Mouse (Mus musculus): ENCODE measurements around the gene Emsy. TPM values are rescaled to one million over a fixed set of nuclear protein-coding genes. Genes with fewer than 3 reads are reported as not detected.
A peak's percentile ranks its signal among the peaks of the same experiment; 100 is the strongest.

Emsy gene
- polyA plus RNA-seq, 1 experiment: 20.9 TPM

DNA sequence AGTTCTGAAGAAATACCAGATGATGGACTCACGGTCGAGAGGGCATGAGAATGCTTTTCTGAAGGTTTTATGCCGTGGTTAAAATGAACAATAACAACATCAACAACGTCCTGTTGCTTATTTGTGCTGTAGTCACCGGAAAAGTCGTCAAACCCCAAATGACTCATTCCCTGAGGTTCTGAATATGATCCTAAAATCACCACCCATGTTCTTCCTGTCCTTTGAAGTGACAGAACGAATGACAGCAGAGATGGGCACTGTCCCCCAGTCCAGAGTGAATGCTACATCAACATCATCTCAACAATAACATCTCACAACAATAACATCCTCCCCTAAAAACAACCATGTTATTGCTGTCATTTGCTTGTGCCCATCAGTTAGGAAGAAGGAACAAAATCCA, 76.1 kb downstream of the Emsy start:
- no peak overlapping the region for H3K4me3 ChIP-seq (ENCODE audit: insufficient read depth, low read depth, low read length)
- H3K27ac ChIP-seq (ENCODE audit: insufficient read depth, low read depth, low read length): peak overlapping the region; percentile 21
- DNase-seq: peak; percentile 56
- no peak for TF ChIP-seq POLR2A (IDR thresholded peaks at IDR 0.05; ENCODE audit: low read depth, low read length)
- TF ChIP-seq CTCF (conservative IDR thresholded peaks at IDR 0.05; ENCODE audit: insufficient read depth, insufficient read length, low read depth, low read length): no peak
- no peaks in the 10 kb centered on the region for H3K27me3 ChIP-seq (replicated peaks; ENCODE audit: control insufficient read depth, insufficient read depth, low read length)
- H3K36me3 ChIP-seq (ENCODE audit: control insufficient read depth, insufficient read depth, low read length): no peaks in the 10 kb centered on the region
- no peaks in the 10 kb centered on the region for H3K4me1 ChIP-seq (ENCODE audit: control insufficient read depth, insufficient read depth, low read length)
- 31% methylated on average over 7 of the region's 7 CpGs for WGBS

DNA sequence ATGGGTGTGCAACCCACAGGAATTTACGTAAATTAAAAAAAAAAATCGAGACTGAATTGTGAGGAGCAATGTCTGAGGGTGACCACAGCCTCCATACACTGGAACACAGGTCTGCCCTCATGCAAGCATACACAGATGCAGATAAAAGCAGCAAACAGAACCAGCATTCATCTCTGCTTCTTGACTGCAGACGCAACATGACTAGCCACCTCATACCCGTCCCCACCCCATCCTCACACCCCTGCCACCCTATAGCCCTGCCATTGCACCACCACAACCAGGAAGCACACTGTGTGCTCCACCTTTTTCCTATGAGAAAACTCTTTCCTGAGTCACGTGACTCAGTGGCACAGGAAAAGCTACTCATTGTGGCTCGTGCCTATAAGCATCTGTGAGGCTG, 76.9 kb downstream of the Emsy start:
- no peak for DNase-seq
- WGBS: 65% methylated on average over 6 of the region's 6 CpGs
- Histone ChIP-seq H3K27me3 (replicated peaks; ENCODE audit: control insufficient read depth, insufficient read depth, low read length) (no peaks in the 10 kb centered on the region), H3K4me3 (ENCODE audit: insufficient read depth, low read depth, low read length) (no peak overlapping the region), H3K27ac (ENCODE audit: insufficient read depth, low read depth, low read length) (peak overlapping the region; percentile 21; the same call in 1 of the 2 replicates), H3K4me1 (ENCODE audit: control insufficient read depth, insufficient read depth, low read length) (no peaks in the 10 kb centered on the region), H3K36me3 (ENCODE audit: control insufficient read depth, insufficient read depth, low read length) (no peaks in the 10 kb centered on the region)
- TF ChIP-seq POLR2A (IDR thresholded peaks at IDR 0.05; ENCODE audit: low read depth, low read length) (no peak), CTCF (conservative IDR thresholded peaks at IDR 0.05; ENCODE audit: insufficient read depth, insufficient read length, low read depth, low read length) (no peak)

DNA sequence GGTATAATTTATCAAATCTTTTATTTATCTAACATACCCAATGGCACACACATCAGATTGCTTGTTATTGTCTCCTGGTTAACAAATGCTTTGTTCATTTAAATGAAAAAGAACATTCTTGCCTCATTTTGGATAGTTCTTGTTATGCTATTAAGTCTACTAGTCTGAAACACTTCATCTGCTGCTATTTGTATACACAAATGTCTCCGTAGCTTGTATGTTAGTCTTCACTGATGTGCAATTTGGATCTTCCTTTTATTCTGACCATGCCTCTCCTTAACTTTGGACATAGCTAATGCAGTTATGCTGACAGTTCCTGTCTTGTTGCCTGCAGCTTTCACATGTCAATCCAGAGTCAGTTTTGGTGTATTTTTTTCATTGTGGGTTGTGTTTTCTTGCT, 79.1 kb downstream of the Emsy start:
- Histone ChIP-seq H3K4me1 (ENCODE audit: control insufficient read depth, insufficient read depth, low read length) (no peaks in the 10 kb centered on the region), H3K27me3 (replicated peaks; ENCODE audit: control insufficient read depth, insufficient read depth, low read length) (no peaks in the 10 kb centered on the region), H3K27ac (ENCODE audit: insufficient read depth, low read depth, low read length) (no peak overlapping the region), H3K4me3 (ENCODE audit: insufficient read depth, low read depth, low read length) (no peak overlapping the region), H3K36me3 (ENCODE audit: control insufficient read depth, insufficient read depth, low read length) (no peaks in the 10 kb centered on the region)
- DNase-seq: no peak
- WGBS: 88% methylated on average over 1 of the region's 1 CpGs
- TF ChIP-seq POLR2A (IDR thresholded peaks at IDR 0.05; ENCODE audit: low read depth, low read length) (no peak), CTCF (conservative IDR thresholded peaks at IDR 0.05; ENCODE audit: insufficient read depth, insufficient read length, low read depth, low read length) (no peak)

DNA sequence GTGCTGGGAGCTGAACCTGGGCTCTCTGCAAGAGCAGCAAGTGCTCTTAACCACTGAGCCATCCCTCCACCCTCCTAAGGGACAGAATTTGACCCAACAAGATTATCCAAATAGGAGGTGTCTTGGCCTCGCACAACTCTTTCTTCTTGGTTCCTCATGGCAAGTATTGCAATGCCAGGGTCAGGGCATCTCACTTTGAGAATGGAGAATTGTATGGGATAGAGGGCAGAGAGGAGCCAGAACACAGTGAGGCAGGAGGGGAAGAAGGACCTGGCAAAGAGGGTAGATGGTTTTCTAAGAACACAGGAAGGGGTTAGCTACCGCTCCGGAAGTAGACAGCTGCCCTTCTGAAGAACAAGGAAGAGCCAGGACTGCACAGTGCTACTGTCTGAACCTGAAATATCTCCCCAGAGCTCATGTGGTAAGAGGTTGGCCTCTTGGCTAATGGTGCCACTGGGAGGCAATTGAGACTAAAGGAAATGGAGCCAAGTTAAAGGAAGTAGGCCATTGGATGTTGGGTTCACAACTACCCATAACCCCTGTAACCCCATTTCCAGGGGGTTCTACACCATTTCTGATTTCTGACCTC, 80.8 kb downstream of the Emsy start:
- Histone ChIP-seq H3K27ac (ENCODE audit: insufficient read depth, low read depth, low read length) (peak overlapping the region; percentile 50), H3K27me3 (replicated peaks; ENCODE audit: control insufficient read depth, insufficient read depth, low read length) (no peaks in the 10 kb centered on the region), H3K36me3 (ENCODE audit: control insufficient read depth, insufficient read depth, low read length) (no peaks in the 10 kb centered on the region), H3K4me1 (ENCODE audit: control insufficient read depth, insufficient read depth, low read length) (peaks cover 4% of the 10 kb centered on the region; the same call in 1 of the 2 replicates), H3K4me3 (ENCODE audit: insufficient read depth, low read depth, low read length) (no peak overlapping the region)
- DNase-seq: no peak
- 93% methylated on average over 3 of the region's 3 CpGs for WGBS
- TF ChIP-seq POLR2A (IDR thresholded peaks at IDR 0.05; ENCODE audit: low read depth, low read length) (no peak), CTCF (conservative IDR thresholded peaks at IDR 0.05; ENCODE audit: insufficient read depth, insufficient read length, low read depth, low read length) (no peak)

DNA sequence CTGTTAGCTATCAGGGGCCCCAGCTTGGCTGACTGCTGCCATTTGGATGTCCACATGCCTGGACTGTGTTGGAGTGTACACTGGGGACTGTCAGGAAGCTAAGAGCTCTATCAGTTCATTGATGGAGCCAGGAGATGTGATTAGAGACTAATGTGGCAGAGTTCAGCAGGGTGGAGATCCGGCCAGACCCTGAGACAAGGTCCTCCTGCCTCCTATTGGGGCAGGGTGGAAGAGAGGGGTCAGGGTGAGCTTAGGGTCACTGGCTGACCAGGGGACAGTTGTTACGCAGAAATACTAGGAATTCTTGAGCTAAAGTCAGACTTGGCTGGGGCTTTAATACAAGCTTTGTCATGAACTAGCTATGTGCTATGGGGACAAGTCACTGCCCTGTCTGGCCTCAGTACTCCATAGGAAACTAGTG, 81.8 kb downstream of the Emsy start:
- H3K36me3 ChIP-seq (ENCODE audit: control insufficient read depth, insufficient read depth, low read length): no peaks in the 10 kb centered on the region
- 0 out of 2 replicates have a peak overlapping the region, but pooled peaks have one; percentile 50 for H3K27ac ChIP-seq (ENCODE audit: insufficient read depth, low read depth, low read length)
- 68% methylated on average over 2 of the region's 2 CpGs for WGBS
- H3K27me3 ChIP-seq (replicated peaks; ENCODE audit: control insufficient read depth, insufficient read depth, low read length): no peaks in the 10 kb centered on the region
- no peak overlapping the region for H3K4me3 ChIP-seq (ENCODE audit: insufficient read depth, low read depth, low read length)
- H3K4me1 ChIP-seq (ENCODE audit: control insufficient read depth, insufficient read depth, low read length): peaks cover 4% of the 10 kb centered on the region; the same call in 1 of the 2 replicates
- no peak for TF ChIP-seq CTCF (conservative IDR thresholded peaks at IDR 0.05; ENCODE audit: insufficient read depth, insufficient read length, low read depth, low read length)
- TF ChIP-seq POLR2A (IDR thresholded peaks at IDR 0.05; ENCODE audit: low read depth, low read length): no peak
- peak; percentile 76 for DNase-seq

DNA sequence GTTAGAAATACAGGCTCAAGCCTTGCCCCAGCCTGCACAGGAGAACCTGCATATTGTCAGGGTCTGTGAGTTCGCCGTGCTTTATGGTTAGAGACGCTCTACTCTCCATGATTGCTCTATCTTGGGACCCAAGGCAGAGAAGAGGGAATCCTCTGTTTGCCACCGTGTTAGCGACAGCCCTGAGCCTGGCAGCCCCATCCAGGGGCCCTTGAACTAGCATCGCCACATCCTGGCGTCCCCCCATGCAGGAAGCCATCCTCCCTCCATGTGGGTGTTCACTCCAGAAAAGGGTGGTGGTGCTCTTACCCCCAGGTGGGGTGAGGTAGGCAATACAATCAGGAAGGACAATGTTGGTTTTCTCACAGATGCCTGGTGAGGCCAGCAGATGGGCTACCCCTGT, 82.3 kb downstream of the Emsy start:
- DNase-seq: no peak
- WGBS: 93% methylated on average over 7 of the region's 7 CpGs
- TF ChIP-seq POLR2A (IDR thresholded peaks at IDR 0.05; ENCODE audit: low read depth, low read length) (no peak), CTCF (conservative IDR thresholded peaks at IDR 0.05; ENCODE audit: insufficient read depth, insufficient read length, low read depth, low read length) (no peak)
- Histone ChIP-seq H3K4me3 (ENCODE audit: insufficient read depth, low read depth, low read length) (no peak overlapping the region), H3K27me3 (replicated peaks; ENCODE audit: control insufficient read depth, insufficient read depth, low read length) (no peaks in the 10 kb centered on the region), H3K4me1 (ENCODE audit: control insufficient read depth, insufficient read depth, low read length) (peaks cover 4% of the 10 kb centered on the region; the same call in 1 of the 2 replicates), H3K27ac (ENCODE audit: insufficient read depth, low read depth, low read length) (0 out of 2 replicates have a peak overlapping the region, but pooled peaks have one; percentile 54), H3K36me3 (ENCODE audit: control insufficient read depth, insufficient read depth, low read length) (no peaks in the 10 kb centered on the region)

DNA sequence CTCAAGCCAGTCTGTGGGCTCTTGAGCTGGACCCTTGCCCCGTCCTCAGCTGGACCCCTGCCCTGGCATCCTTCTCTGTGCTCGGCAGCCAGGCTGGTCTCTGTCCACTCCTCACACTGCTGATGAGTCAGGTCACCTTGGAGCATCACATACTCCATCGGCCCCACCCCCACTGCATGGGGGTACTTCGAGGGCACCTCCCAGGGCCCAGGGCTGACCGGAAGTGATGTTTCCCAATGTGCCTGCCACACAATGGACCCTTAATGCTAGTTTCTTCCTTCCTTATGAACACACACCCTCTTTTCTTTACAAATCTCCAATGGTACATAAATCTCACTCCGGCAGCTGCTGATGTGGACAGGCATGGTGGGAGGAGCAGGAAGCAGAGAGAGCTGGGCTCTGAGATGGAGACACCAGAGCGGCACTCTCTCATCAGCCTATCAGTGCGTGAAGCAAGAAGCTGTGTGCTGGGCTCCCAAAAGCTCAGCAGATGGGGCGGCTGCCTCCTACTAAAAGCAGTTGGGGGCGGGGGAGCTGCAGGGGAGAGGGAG, 83.3 kb downstream of the Emsy start:
- WGBS: 41% methylated on average over 10 of the region's 10 CpGs
- Histone ChIP-seq H3K27me3 (replicated peaks; ENCODE audit: control insufficient read depth, insufficient read depth, low read length) (no peaks in the 10 kb centered on the region), H3K4me3 (ENCODE audit: insufficient read depth, low read depth, low read length) (no peak overlapping the region), H3K36me3 (ENCODE audit: control insufficient read depth, insufficient read depth, low read length) (no peaks in the 10 kb centered on the region), H3K27ac (ENCODE audit: insufficient read depth, low read depth, low read length) (peak overlapping the region; percentile 74), H3K4me1 (ENCODE audit: control insufficient read depth, insufficient read depth, low read length) (peaks cover 4% of the 10 kb centered on the region; the same call in 1 of the 2 replicates)
- TF ChIP-seq CTCF (conservative IDR thresholded peaks at IDR 0.05; ENCODE audit: insufficient read depth, insufficient read length, low read depth, low read length): no peak
- TF ChIP-seq POLR2A (IDR thresholded peaks at IDR 0.05; ENCODE audit: low read depth, low read length): no peak
- DNase-seq: peak; percentile 81

All from kidney, adult 2 months (tissue).